Comparison of ENCODE assay signal across 8 mouse cellular contexts in genomic region chr5:30816261-30816791, GRCm38 (mm10). TPM values are rescaled to one million over a fixed set of nuclear protein-coding genes. Genes with fewer than 3 reads are reported as not detected.
DNase-seq lines count a peak whose midpoint lies in the region; ATAC-seq and TF ChIP-seq lines count a peak whose summit lies in the region.

No protein-coding gene starts in this region.

- no peaks in the 10 kb centered on the region for H3K27me3 ChIP-seq in embryonic facial prominence, embryonic 12.5 days
- H3K27me3 ChIP-seq in embryonic facial prominence, embryonic 10.5 days (replicated peaks; ENCODE audit: low read depth, poor library complexity, severe bottlenecking): peaks cover 9% of the 10 kb centered on the region; the same call in 1 of the 2 replicates
- H3K27me3 ChIP-seq in midbrain, embryonic 15.5 days (replicated peaks): no peaks in the 10 kb centered on the region

- intact Hi-C loops in heart, postnatal 10 days (cut with DNase I): no loop called here

- no peak for ATAC-seq in embryonic facial prominence, embryonic 12.5 days (ENCODE audit: insufficient number of reproducible peaks, insufficient read depth, low FRiP score, low TSS enrichment)
- no peak for ATAC-seq in midbrain, embryonic 15.5 days (replicated peaks)

- H3K36me3 ChIP-seq in embryonic facial prominence, embryonic 12.5 days: no peaks in the 10 kb centered on the region
- no peaks in the 10 kb centered on the region for H3K36me3 ChIP-seq in embryonic facial prominence, embryonic 10.5 days (replicated peaks)
- H3K36me3 ChIP-seq in midbrain, embryonic 15.5 days (replicated peaks): no peaks in the 10 kb centered on the region

- no peak overlapping the region for H3K4me3 ChIP-seq in embryonic facial prominence, embryonic 12.5 days
- H3K4me3 ChIP-seq in embryonic facial prominence, embryonic 10.5 days: no peak overlapping the region
- peak overlapping the region; percentile 61 for H3K4me3 ChIP-seq in cortical plate, adult 2 months (ENCODE audit: insufficient read depth, low read length)
- peak overlapping the region; percentile 71 for H3K4me3 ChIP-seq in midbrain, embryonic 15.5 days

- no peak overlapping the region for H3K27ac ChIP-seq in embryonic facial prominence, embryonic 12.5 days
- no peak overlapping the region for H3K27ac ChIP-seq in embryonic facial prominence, embryonic 10.5 days (replicated peaks)
- H3K27ac ChIP-seq in cortical plate, adult 2 months (ENCODE audit: insufficient read depth, low read length): 0 out of 2 replicates have a peak overlapping the region, but pooled peaks have one; percentile 9
- H3K27ac ChIP-seq in midbrain, embryonic 15.5 days: no peak overlapping the region

- no peak for TF ChIP-seq CTCF in cortical plate, adult 2 months (IDR thresholded peaks at IDR 0.05; ENCODE audit: extremely low read depth, insufficient read depth, low read length)

- H3K4me1 ChIP-seq in embryonic facial prominence, embryonic 12.5 days: peaks cover 18% of the 10 kb centered on the region
- H3K4me1 ChIP-seq in embryonic facial prominence, embryonic 10.5 days: peaks cover 27% of the 10 kb centered on the region
- peaks cover 11% of the 10 kb centered on the region; the same call in 1 of the 2 replicates for H3K4me1 ChIP-seq in cortical plate, adult 2 months (ENCODE audit: control insufficient read depth, insufficient read depth, low read length)
- H3K4me1 ChIP-seq in midbrain, embryonic 15.5 days: peaks cover 38% of the 10 kb centered on the region

- no peak for TF ChIP-seq POLR2A in cortical plate, adult 2 months (IDR thresholded peaks at IDR 0.05; ENCODE audit: extremely low read depth, insufficient read depth, low read length)

- DNase-seq in embryonic facial prominence, embryonic 10.5 days (ENCODE audit: low spot score): no peak
- peak; percentile 55 to 68 for DNase-seq in heart, postnatal 10 days
- no peak for DNase-seq in layer of hippocampus, postnatal 36 days
- no peak for DNase-seq in thymus, postnatal 10 days (ENCODE audit: low spot score in 2 of 2)
- DNase-seq in retina, embryonic 14.5 days (ENCODE audit: low spot score): no peak

- H3K4me2 ChIP-seq in embryonic facial prominence, embryonic 12.5 days (replicated peaks): peak overlapping the region; percentile 21; the same call in 1 of the 2 replicates
- H3K4me2 ChIP-seq in midbrain, embryonic 15.5 days: peak overlapping the region; percentile 75

- H3K9me3 ChIP-seq in embryonic facial prominence, embryonic 12.5 days: no peaks in the 10 kb centered on the region
- no peaks in the 10 kb centered on the region for H3K9me3 ChIP-seq in embryonic facial prominence, embryonic 10.5 days
- no peaks in the 10 kb centered on the region for H3K9me3 ChIP-seq in midbrain, embryonic 15.5 days

- peak overlapping the region; percentile 24; the same call in 1 of the 2 replicates for H3K9ac ChIP-seq in embryonic facial prominence, embryonic 12.5 days
- H3K9ac ChIP-seq in midbrain, embryonic 15.5 days: no peak overlapping the region

- WGBS in embryonic facial prominence, embryonic 12.5 days: 75% methylated on average over 8 of the region's 8 CpGs
- WGBS in embryonic facial prominence, embryonic 10.5 days: 76% methylated on average over 8 of the region's 8 CpGs
- 68% methylated on average over 8 of the region's 8 CpGs for WGBS in midbrain, embryonic 15.5 days

RNA-seq across cellular contexts. Expression of gene Mapre3, which starts 1.9 kb away (rescaled TPM):
- polyA plus RNA-seq in embryonic facial prominence, embryonic 12.5 days (2016; fragmentation: Nextera tagmentation; extraction: Ambion mirVana): 28.8 and 29.3 TPM in 2 replicates
- 15.2 and 15.5 TPM in 2 replicates for polyA plus RNA-seq in embryonic facial prominence, embryonic 10.5 days (2016; fragmentation: Nextera tagmentation; extraction: Ambion mirVana)
- polyA plus RNA-seq in cortical plate, adult 2 months (2012; rRNA removed): 268 and 302 TPM in 2 replicates
- total RNA-seq in heart, postnatal 10 days (2021): 10 to 100 TPM; 24.8 to 26.5 TPM
- polyA plus RNA-seq in midbrain, embryonic 15.5 days (2015; fragmentation: Nextera tagmentation; extraction: Ambion mirVana): 164 and 166 TPM in 2 replicates
- 100 to 1,000 TPM; 239 to 251 TPM for total RNA-seq in layer of hippocampus, postnatal 36 days (2021)

RNA-seq across cellular contexts. Expression of gene Tmem214, which starts 51.5 kb away (rescaled TPM):
- 78.5 and 85.9 TPM in 2 replicates for polyA plus RNA-seq in embryonic facial prominence, embryonic 12.5 days (2016; fragmentation: Nextera tagmentation; extraction: Ambion mirVana)
- 68.7 and 71.1 TPM in 2 replicates for polyA plus RNA-seq in embryonic facial prominence, embryonic 10.5 days (2016; fragmentation: Nextera tagmentation; extraction: Ambion mirVana)
- polyA plus RNA-seq in cortical plate, adult 2 months (2012; rRNA removed): 75.1 and 77.9 TPM in 2 replicates
- total RNA-seq in heart, postnatal 10 days (2021): 10 to 100 TPM; 48.9 TPM
- 68.8 and 72.7 TPM in 2 replicates for polyA plus RNA-seq in midbrain, embryonic 15.5 days (2015; fragmentation: Nextera tagmentation; extraction: Ambion mirVana)
- total RNA-seq in layer of hippocampus, postnatal 36 days (2021): 10 to 100 TPM; 67.5 to 80.3 TPM

Comparison
In these comparisons a context has a peak if more than half of its experiments do, and no peak if none do; other contexts are left out.
1. H3K4me3 ChIP-seq: peak in cortical plate, adult 2 months (single experiment) and midbrain, embryonic 15.5 days (single experiment); none in embryonic facial prominence, embryonic 12.5 days (single experiment) and embryonic facial prominence, embryonic 10.5 days (single experiment).
2. DNase-seq: peak in heart, postnatal 10 days (2 of 2); none in embryonic facial prominence, embryonic 10.5 days (single experiment), layer of hippocampus, postnatal 36 days (0 of 2), thymus, postnatal 10 days (0 of 2) and retina, embryonic 14.5 days (single experiment).